Mouse (Mus musculus) gastrocnemius, adult 18-20 months (tissue): ENCODE measurements around the gene Scnm1. TPM values are rescaled to one million over a fixed set of nuclear protein-coding genes. Genes with fewer than 3 reads are reported as not detected.
A peak's percentile ranks its signal among the peaks of the same experiment; 100 is the strongest.
"Not testable (repeated sequence)": the region's sequence is repeated elsewhere in the genome, so short reads cannot be mapped to it uniquely, and the experiment has no call there.

ENCODE experiments used
- DNase-seq: peaks from one replicate; pipeline ENCODE4 v3.0.0; 2021; ENCODE audit warnings: low spot score
- total RNA-seq, 2 experiments: library from RNA; stranded (reverse); gene quantifications; 2 replicates each; pipeline ENCODE4 v1.2.3; 2021

The Scnm1 gene
- total RNA-seq, 2 experiments from 2014 or later = 34.6 to 46.5 TPM

- DNase-seq = peak; percentile 59
Observed at GRCm38 (mm10) chr3:95153874-95154273, 20.1 kb upstream of the Scnm1 start.

- no peak for DNase-seq
Observed at GRCm38 (mm10) chr3:95147924-95148323, 14.1 kb upstream of the Scnm1 start.

- DNase-seq = peak; percentile 93
Observed at GRCm38 (mm10) chr3:95142617-95143011, 8.8 kb upstream of the Scnm1 start.

DNA sequence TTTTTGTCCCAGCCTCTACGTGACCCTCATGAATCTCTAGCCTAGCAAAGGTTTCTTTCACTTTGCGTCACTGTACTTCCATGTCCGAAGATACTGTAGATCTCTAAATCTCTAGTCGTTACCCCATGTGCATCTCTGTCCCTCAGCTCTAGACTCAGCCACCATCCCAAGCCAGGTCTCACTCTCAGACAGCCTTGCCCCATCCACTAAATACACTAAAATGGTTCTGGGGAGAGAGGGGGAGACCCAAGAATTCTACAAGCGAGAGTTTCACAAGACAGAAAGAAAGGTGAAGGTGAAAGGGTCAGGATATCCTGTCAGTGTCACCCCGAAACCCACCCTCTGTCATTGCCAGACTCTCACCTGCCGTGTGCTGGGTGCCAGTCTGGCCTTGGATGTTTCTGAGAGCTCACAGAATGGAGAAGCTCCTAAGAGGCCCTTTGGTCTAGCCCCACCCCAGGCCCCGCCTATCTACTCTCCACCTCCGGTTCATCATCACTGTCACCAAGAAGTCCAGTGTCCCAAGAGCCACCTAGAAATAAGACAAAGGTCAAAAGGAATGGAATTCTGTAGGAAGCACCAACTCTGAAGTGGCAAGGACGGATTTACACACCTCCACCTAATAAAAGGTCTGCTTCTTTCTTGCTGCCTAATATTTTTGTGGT, 8.3 kb upstream of the Scnm1 start, which contains the start of gene Tnfaip8l2:
TSS of gene Tnfaip8l2 (minus strand) at position 409 of the 665 bp plus-strand sequence.
- DNase-seq = no peak

DNA sequence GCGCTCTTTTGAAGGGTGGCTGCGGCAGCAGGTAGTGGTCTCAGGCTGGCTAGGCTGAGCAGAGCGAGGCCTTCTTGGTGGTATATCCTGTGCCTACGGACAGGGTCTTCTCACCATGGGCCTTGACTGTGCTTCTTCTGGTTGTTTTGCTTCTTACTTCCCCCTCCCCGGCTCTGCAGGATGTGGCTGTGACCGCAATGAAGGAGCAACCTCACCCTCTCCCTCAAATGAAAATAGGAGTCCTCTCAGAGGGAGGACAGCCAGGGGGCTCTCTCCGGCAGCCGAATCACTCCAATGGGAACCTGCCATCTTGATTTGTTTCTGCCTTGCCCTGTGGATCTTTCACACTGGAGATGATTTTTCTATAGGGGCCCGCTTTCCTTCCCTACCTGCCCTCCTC, 7.7 kb upstream of the Scnm1 start:
- DNase-seq = no peak

- no peak for DNase-seq
Observed at GRCm38 (mm10) chr3:95140795-95141194, 7.0 kb upstream of the Scnm1 start.

DNA sequence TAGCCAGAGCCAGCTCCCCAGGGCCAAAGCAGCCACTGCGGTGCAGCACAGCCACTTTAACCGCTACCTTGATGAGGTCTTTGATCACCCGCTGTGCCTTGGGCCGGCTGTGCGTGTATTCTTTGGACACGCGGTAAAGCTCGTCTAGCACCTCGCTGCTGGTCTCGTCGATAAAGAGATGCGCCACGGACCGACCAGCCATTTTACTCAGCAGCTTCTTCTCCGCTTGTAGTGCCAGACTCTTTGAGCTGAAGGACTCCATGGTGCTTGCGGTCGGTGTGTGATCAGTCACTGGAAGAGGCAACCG, 6.4 kb upstream of the Scnm1 start:
- no peak for DNase-seq

- no peak for DNase-seq
Observed at GRCm38 (mm10) chr3:95139586-95140288, 5.9 kb upstream of the Scnm1 start.

GRCm38 (mm10) chr3:95136336-95136735, 2.5 kb upstream of the Scnm1 start:
- no peak for DNase-seq

- DNase-seq = no peak
Observed at GRCm38 (mm10) chr3:95135433-95136052, 1.7 kb upstream of the Scnm1 start.

DNA sequence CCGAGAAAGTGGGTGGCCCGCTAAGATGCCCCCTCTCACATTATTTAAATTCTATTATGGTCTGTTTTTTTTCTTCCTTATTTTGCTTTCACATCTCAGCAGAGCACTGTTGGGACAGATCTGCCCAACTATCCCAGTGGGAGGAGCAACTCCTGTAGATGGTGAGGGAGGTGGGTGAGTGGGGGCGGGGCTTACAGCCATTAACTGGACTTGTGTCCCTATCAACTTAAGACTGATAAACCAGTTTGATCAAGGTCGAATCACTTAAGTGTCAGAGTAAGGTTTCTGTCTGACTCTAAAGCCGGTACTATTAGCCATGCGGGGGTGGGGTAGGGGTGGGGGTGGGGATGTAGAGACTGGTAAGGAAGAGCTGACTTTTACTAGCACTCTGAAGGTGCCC, 1.2 kb upstream of the Scnm1 start:
- DNase-seq = peak; percentile 58

GRCm38 (mm10) chr3:95134133-95134532, 322 bp upstream of the Scnm1 start:
- DNase-seq = not testable (repeated sequence)

DNA sequence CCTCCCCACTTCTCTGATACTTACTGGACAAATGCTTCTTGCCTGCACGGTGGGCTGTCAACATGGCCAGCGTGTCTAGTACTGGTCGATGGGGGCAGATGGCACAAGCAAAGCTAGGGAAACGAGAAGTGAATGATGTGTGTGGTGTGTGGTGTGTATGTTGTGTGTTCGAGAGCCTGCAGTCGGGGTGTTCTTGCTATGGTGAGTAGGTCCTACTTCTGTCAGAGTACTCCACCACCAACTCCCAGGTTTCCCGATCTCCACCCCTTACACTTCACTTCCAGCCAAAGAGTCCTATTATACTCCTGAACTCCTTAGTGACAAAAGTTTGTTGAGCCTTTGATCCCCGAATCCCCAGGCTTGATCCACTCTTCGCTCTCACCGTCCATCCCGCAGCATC, 635 bp downstream of the Scnm1 start:
- DNase-seq = no peak

DNA sequence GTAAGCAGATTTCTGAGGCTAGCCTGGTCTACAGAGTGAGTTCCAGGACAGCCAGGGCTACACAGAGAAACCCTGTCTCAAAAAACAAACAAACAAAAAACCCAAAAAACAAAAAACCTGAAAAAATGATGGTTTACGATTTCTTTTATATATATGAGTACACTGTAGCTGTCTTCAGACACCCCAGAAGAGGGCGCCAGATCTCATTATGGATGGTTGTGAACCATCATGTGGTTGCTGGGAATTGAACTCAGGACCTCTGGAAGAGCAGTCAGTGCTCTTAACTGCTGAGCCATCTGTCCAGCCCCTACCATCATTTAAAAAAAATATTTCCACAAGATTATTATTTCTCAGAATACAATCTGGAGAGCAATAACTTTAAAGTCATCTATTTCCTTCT, 1.4 kb downstream of the Scnm1 start:
- not testable (repeated sequence) for DNase-seq

DNA sequence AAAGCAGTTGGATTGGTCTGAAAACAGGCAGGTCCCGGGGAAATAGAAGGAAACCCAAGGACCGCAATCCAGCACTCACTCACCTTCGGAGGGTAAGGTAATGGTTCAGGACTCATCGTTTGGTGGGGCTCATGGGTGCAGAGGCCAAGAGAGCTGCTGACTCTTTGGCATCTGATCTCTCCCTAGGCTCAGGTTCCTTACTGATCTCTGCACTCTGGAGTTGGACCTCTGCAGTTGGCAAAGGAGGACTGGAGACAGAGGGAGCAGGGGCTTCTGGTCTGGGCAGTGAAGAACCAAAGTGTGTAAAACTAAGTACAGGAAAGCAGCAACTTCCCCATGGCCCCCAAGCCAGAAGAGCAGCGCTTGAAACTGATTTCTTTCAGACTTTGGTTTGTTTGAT, 3.7 kb downstream of the Scnm1 start:
- DNase-seq = peak; percentile 71

- DNase-seq = peak; percentile 89
Observed at GRCm38 (mm10) chr3:95129226-95129651, 4.6 kb downstream of the Scnm1 start.

- DNase-seq = peak; percentile 81
Observed at GRCm38 (mm10) chr3:95124972-95125371, 8.8 kb downstream of the Scnm1 start.

GRCm38 (mm10) chr3:95124246-95124645, 9.6 kb downstream of the Scnm1 start, which contains the start of gene Tmod4:
TSS of gene Tmod4 (plus strand) at chr3:95124476.
- peak; percentile 83 for DNase-seq

DNA sequence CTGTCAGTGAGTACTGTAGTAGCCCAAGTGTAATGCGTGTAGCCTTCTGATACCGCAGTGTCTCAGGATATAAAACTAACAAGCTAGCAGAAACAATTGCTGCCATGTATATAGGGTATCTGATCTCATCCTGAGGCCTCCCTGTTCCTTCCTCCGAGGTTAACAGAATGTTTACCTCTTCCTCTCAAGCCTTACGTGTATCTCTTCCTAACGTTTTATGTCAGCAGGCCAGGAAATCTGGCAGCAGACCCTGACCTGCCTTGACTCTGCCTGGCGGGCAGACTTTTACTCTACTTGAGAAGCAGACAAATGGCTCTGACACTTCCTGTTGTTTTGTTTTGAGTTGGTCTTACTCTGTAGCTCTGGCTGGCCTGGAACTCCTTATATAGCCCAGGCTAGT, 12.2 kb downstream of the Scnm1 start:
- DNase-seq = no peak

GRCm38 (mm10) chr3:95117751-95118150, 16.1 kb downstream of the Scnm1 start:
- DNase-seq = no peak

- DNase-seq = no peak
Observed at GRCm38 (mm10) chr3:95112760-95113159, 21.1 kb downstream of the Scnm1 start.

- peak; percentile 91 for DNase-seq
Observed at GRCm38 (mm10) chr3:95110911-95111726, 22.7 kb downstream of the Scnm1 start, which contains the start of gene Vps72. TSS of gene Vps72 (plus strand) at chr3:95111022.
